Mouse (Mus musculus): ENCODE measurements at regions not wholly inside any gene's neighbourhood (a gene's known extent, or its start where the extent isn't known, plus 50 kb on each side); places are given as distances from the start of the nearest gene placed in this dataset.

DNA sequence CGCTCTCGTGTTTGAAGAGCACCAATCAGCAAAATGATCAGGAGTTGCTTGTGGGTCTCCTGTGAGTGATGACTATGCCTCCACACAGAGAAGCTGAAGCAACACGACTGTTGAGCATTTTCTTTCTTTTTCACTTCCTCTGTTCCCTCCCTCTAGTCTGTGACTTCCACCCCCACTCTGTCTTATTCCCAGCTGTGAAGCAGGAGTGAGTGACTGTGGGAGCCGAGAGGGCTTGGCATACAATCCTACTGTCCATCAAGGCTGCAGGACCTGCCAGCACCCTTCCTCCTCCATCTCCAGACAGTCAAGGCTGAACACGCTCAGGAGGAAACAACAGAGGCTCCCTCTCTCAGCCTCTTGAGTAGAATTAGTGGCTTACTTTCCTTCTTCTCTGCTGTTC is 401.3 kb downstream of the Plcl1 start:
- peak; percentile 36; the same call in 1 of the 2 replicates for ATAC-seq (ENCODE audit: insufficient number of reproducible peaks, low FRiP score, low TSS enrichment)

DNA sequence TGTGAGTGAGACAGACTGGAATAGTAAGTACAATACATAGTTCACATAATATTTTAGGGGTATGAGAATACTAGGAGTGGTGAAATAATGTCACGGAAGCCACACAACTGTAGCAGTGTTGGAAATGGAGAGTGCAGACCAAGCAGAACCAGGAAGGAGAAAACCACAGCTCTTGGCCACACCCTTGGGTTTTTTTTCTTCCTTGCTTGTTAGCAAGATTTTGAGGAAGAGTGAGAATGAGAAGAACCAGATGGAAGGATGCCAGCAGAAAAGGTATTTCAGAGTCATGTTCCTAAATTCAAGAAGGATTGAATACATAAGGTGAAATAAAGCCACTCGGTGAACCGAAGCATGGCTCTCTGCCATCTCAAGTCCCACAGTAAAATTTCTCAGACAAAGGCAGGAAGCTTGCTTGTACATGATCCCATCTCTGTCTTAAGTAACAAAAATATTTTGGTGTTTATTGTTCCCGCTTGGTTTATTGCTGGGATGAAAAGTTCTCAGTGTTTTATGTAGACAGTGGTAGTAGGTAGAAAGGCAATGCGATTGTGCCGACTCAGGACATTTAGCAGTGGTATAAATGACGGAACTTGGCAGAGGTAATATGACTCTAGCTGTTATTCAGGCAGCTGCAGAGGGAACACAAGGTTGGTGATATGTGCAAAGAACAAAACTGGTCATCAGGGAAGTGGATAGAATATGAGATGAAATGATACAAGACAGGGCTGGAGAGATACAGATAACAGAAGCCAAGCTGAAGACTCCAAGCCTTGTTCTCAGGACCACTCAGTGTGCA is 403.2 kb downstream of the Plcl1 start:
- ATAC-seq (ENCODE audit: insufficient number of reproducible peaks, low FRiP score, low TSS enrichment): no peak

DNA sequence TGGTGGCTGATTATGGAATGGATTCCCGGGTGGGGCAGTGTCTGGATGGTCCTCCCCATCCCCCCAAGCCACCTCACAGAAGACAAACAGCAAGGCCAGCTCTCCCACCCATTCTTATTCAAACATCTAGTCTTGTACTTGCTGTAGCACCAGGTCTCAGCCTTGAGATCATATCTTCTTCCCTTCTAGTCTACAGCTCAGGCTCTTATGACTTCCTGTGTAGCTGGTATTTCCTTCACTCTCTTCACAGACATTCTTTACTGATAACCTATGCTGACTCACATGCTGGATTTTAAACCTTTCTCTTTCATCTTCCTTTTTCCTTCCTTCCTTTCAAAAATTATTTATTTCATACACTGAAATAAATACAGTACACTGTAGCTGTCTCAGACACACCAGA is 406.8 kb downstream of the Plcl1 start:
- no peak for ATAC-seq (ENCODE audit: insufficient number of reproducible peaks, low FRiP score, low TSS enrichment)

DNA sequence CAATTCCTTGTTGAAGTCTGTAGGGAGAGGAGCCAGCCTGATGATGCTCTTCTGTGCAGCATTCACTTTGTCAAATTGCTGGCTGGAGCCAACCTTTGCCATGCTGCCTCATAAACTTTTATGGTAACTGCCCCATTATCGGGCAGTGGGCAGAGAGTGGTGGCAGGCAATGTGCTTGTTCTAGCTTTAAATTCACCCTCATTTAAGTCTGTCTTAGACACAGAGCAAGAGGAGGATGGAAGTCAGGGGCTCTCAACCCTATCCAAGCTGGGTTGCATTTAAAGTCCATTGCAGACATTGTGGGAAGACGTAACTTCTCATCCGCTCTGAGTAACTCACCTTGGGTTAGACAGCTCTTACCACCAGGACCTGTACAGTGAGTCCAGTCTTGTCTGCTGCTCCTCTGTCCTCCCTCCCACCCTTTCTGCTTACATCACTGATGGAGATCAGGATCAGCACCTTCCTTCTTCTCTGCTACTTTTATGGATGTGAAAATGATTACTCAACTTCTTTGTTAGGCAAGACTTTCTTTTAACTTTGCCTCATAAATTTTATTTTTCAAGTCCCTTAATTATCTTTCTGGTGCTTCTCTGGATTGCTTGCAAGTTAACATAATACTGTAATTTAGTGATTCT is 415.3 kb downstream of the Plcl1 start:
- no peak for ATAC-seq (ENCODE audit: insufficient number of reproducible peaks, low FRiP score, low TSS enrichment)

DNA sequence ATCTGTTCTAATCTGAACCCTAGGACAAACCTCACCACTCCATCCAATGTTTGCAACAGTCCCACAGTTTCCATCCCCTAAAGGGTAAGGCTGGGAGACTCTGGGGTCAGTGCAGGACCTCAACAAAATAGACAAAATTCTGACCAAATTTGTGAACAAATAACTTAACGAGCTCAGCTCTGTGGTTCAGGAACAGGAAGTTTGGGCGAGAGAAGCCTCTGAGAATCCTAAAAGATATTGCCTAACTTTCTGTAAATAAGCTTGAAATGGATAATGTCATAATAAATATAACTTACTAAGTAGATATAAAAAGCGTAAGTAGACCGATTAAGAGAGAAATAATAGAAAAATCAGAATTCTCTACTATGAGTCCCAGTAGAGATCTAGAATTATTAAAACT is 416.9 kb downstream of the Plcl1 start:
- ATAC-seq (ENCODE audit: insufficient number of reproducible peaks, low FRiP score, low TSS enrichment): no peak

DNA sequence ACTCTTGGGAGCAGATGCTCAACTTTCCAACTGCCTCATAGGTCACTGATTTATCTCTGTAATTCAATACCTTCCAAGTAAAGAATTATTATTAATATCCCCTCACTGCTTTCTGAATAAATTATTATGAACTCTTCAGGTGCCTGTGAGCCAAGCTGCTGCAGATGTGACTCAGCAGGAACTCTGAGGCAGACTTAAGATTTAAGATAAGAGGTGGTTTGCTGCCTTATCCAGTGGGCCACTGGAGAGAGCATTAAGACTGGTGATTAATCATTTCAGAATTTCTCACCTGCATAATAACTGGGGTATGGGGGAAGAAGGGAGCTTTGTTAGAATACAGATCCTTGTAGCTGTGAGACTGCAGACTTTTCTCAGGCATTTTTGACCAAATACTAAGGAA is 421.5 kb downstream of the Plcl1 start:
- no peak for ATAC-seq (ENCODE audit: insufficient number of reproducible peaks, low FRiP score, low TSS enrichment)

DNA sequence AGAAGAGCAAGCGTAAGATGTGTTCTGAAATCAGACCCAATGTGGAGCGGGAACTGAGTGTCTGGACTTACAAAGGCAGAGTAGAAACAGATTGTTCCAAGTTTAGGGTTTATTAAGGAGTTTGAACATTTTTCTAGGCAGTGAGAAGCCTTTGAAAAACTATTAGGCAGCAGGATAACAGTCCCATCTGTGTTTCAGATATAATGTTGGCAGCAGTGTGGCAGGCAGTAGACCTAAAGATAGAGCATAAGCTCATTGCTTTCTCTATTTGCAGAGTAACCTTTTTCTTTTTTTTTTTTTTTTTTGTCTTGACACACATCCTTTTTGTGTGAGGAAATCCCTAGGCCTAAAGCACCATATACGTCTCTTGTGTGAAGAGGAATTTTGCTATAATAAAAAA is 429.6 kb downstream of the Plcl1 start:
- ATAC-seq (ENCODE audit: insufficient number of reproducible peaks, low FRiP score, low TSS enrichment): no peak

DNA sequence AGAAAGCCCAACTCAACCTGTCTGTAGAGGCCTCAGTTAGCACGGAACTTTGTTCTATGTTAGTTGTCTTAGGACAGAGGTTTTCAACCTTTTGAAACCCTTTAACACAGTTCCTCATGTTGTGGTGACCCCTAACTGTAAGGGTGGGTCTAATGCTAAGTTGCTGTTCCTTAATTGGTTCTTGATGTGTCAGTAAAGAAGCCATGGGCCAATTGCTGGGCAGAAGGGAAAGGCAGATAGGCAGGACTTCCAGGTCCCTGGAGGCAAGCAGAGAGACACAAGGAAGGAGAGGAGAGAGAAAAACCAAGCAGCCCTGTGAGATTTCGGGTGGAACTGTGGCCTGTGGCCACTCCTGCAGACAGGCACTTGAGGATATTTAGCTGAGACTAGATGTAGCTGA is 431.0 kb downstream of the Plcl1 start:
- no peak for ATAC-seq (ENCODE audit: insufficient number of reproducible peaks, low FRiP score, low TSS enrichment)

DNA sequence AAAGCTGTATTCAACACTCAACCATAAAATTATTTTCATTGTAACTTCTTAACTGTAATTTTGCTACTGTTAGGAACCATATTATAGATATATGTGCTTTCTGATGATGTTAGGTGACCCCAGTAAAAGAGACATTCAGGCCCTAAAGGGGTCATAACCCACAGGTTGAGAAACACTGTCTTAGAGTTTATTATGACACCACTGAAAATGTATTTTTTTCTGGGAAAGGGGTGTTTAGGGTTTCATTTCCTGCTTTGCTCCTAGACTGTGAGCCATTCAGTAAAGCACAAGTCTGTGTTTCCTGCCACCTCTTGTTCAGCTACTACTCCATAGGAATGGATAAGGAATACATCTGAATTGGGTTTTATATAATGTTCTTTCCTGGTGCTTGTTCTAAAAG is 431.6 kb downstream of the Plcl1 start:
- ATAC-seq (ENCODE audit: insufficient number of reproducible peaks, low FRiP score, low TSS enrichment): no peak

DNA sequence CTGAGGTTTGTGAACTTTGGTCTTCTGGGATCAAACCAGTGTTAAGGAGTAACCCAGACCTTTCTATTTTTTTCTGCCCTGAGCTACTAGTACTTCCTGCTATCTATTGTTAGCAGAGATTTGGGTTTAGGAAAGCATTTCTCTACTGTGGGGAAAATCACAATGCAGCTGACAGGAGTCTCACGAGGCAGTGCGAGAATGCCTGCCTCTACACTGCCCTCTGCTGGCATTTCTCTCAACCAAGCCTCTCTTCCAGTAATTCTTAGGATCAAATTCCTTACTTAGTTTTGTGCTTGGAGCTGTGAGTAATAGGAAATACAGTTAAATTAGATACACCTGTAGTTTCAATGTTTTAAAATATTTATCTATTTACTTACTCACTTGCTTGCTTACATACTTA is 432.4 kb downstream of the Plcl1 start:
- peak; percentile 56; the same call in 1 of the 2 replicates for ATAC-seq (ENCODE audit: insufficient number of reproducible peaks, low FRiP score, low TSS enrichment)

DNA sequence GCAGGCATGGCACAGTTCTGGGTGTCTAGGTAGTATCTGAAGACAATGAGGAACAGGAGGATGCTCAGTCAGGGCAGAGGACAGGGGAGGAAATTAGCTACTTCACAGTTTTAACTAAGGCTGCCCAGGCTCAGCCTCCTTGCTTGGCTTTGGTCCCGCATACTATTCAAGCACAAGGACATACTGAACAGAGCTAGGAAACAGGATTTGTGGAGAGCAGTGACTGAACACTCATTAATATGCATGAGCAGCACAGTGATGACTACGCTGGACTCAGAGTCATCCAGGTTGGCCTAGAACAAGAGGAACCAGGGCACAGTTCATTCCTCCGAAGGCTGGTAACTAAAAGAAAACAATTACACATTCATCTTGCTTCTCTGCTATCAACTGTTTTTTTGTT is 443.1 kb downstream of the Plcl1 start:
- no peak for ATAC-seq (ENCODE audit: insufficient number of reproducible peaks, low FRiP score, low TSS enrichment)

DNA sequence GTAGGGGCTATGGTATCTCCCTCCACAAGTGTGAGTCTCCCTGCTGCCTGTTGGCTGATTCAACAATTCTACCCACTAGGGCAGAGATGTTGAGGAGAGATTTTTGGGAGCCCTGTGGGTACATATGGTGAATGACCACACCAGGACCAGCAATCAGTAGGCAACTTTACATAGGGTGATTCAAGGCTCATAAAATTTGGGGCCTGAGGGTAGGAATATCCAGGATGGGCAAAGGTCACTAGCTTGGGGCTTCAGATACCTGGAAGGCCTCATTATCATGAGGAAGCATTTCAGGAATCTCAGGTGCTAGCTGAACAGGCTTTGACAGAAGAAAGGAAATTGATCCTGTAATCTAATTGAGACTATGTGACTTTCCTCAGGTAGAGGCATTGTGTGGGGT is 446.6 kb downstream of the Plcl1 start:
- ATAC-seq (ENCODE audit: insufficient number of reproducible peaks, low FRiP score, low TSS enrichment): no peak

DNA sequence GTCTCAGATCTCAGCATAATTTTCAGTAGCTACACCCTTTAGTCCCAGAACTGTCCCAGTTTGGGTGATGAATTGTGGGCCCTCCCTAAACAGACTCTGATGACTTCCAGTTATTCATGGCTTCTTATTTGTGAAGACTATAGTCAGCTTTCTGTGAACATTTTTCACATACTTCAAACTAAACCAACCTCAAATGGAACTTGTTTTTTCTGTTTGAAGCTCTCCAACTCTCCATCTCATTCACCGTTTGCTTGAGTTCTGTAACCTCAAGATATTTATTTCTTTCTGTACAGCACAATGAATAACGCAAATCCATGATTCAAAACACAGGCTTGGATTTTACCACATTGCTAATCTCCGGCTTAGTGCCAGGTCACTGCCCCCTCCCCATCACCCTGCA is 453.4 kb downstream of the Plcl1 start:
- no peak for ATAC-seq (ENCODE audit: insufficient number of reproducible peaks, low FRiP score, low TSS enrichment)

DNA sequence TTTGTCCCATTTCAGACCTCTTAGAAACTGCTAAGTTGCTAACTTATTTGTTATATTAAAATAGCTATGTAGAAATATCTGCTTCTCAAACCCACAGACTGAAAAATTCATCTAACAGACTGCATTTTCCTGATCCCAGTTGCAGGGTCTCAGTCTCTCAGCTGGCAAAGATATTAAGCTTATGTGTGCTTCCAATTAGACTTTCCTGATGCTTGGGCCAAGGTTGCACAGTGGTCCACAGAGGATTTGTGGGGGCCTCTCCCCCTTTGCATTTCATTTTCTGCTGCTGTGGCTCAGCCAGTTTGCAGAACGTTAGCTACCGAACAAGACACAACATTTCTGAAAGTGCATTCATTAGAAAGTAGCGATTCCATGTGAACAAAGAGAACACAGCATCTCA is 457.4 kb downstream of the Plcl1 start:
- no peak for ATAC-seq (ENCODE audit: insufficient number of reproducible peaks, low FRiP score, low TSS enrichment)

DNA sequence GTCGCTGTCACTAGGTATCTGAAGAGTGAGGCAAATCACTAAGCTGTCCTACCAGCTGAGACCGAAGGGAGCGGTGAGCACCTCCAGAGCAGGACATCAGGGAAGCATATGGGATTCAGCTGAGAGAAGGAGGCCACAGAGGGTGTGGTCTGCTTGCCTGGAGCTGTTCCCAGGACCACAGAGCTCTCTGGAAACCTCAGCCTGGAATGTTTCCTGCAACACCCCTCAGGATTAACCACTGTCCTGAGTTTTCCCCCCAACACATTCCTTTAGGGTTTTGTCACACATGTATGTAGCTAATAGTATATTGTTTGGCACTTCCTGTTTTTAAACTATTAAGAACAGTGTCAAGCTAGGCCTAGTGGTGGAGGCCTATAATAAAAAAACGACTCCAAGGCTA is 459.6 kb downstream of the Plcl1 start:
- ATAC-seq (ENCODE audit: insufficient number of reproducible peaks, low FRiP score, low TSS enrichment): no peak

DNA sequence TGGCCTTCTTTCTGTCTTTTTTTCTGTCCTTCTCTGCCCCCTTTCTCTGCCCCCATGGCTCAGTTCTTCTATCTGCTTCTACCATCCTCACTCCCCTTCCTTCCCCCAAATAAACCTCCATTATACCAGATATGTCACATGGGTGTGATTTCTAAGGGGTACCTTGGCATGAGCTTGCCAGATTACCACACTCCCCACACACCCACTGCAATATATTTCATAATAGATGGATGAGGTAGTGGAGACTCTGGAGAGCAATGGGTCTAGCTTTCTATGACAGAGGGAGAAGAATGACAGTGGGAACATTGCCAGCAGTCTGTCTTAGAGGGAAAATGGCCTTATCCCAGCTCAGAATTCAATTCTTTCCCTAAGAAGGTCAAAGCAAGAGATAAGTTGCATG is 461.0 kb downstream of the Plcl1 start:
- no peak for ATAC-seq (ENCODE audit: insufficient number of reproducible peaks, low FRiP score, low TSS enrichment)

DNA sequence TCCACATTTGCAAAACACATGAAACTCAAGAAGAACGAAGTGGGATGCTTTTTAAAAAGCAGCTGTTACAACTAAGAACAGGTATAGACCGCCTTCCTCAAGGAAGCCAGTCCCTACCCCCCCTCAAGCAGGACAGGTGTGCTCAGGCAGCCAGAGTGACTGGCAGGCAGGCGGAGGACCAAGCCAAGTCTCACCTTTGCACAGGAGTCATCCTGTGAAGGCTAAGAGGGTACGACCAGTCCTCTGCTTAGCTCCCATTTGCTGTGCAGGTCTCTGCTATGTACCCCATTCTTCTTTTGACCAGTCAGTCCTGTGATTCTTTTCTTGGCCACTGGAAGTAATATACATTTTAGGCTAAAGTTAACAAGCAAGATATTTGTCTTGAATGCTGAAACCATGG is 467.9 kb downstream of the Plcl1 start:
- ATAC-seq (ENCODE audit: insufficient number of reproducible peaks, low FRiP score, low TSS enrichment): no peak

DNA sequence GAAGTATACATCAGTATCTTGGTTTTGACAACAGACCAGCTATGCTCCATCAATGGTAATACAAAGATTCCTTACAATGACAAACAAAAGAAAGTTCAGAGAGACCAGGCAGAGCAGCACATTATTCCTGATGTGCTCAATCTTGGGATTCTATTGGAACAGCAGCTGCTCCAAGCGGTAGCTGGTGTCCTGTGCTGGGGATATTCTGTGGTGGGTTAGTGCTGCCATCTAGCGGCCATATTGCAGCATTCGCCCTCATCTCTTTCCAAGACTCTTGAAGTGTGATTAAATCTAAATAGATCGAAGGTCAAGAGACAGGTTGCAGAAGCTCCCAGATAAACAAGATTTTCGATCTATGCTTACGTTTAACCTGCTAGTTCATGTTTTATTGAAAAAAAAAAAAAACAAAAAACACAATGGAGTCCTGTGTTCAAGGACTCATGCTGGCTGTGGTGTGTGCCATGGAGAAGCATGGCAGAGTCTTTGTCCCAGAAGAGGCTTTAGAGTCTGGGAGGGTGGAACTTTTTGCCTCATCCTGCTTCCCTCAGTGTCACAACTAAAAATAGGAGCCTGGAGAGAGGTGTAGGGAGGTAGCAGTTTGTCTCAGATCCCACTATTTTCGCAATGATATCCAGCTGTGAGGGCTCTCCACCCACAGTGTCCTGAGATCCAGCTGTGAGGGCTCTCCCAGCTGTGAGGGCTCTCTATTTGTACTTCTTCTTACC is 468.6 kb downstream of the Plcl1 start:
- ATAC-seq (ENCODE audit: insufficient number of reproducible peaks, low FRiP score, low TSS enrichment): peak; percentile 75

DNA sequence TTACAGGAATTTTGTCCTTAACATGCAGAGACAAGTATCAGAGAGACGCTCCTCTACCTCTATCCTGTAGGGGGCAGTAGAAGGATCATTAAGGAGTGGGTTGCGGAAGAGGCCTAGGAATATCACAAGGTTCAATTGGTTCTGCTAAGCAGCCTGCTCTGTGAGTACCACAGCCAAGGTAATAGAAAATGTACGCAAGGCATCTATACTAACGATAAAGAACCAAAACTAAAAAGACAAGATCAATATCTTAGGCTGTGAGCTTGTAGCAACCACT is 469.1 kb downstream of the Plcl1 start:
- ATAC-seq (ENCODE audit: insufficient number of reproducible peaks, low FRiP score, low TSS enrichment): peak; percentile 43; the same call in 1 of the 2 replicates

DNA sequence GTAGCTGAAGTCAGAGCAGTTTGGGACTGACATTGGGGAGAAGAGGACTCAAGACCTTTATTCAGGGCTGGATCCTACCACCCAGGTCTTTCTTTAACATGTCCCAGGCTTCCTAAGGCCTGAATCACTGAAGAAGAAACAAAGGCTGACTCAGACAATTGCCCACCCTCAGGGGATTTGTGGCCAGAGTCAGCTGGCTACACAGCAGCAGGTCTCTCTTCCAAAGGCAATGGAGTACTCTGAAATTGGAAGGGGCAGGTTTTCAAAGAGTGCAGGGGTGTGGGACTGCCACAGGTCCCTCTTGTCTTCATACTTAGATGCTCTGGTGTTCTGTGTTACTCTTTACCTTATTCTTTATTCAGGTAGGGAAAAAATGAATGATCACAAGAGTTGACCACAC is 478.9 kb downstream of the Plcl1 start:
- ATAC-seq (ENCODE audit: insufficient number of reproducible peaks, low FRiP score, low TSS enrichment): no peak

DNA sequence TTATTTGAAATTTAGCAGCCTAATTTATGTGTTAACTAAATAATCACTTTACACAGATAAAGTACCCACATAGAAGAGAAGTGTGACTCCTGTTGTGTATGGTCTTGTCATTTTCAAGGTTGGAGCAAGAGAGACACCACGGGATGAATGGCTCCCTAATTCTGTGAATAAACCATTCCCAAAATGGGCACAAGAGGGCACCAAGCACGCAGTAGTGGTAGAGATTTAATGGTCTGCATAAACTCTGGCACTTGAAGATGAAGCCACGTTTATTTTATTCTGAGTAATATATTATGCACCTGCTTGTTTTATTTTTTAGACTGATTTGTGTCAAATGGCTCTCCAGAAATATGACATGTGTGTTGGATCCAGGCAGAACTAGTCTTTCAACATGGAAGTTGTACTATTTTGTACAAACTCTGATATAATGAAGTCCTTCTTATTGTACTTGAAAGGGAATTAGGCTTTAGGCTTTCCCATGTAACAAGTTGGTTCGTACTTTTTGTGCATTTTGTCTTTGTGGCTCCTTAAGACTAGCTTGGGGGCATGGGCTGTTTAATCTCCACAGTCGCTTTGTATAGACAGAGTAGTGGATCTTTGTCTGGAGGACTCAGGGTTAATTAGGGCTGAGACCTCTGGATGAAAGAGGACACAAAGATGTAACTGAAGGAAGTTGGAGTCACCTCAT is 480.8 kb downstream of the Plcl1 start:
- no peak; the same call in 1 of the 2 replicates for ATAC-seq (ENCODE audit: insufficient number of reproducible peaks, low FRiP score, low TSS enrichment)
